Mouse (Mus musculus) brain, embryonic 14.5 days (tissue): Measurements from ENCODE around the gene Bola3.

Experiments used
- CTCF ChIP-seq: fragments of 200-500 bp; IDR thresholded peaks from 2 replicates; pipeline ENCODE4 v1.5.1; 2012; ENCODE audit warnings: inconsistent platforms, mild to moderate bottlenecking, moderate library complexity, borderline replicate concordance; ENCODE audit not compliant: insufficient read depth, insufficient read length; ENCODE audit errors: extremely low read depth
- POLR2A ChIP-seq: fragments of 200-500 bp; IDR thresholded peaks from 2 replicates; pipeline ENCODE4 v1.6.1; 2012; ENCODE audit warnings: mild to moderate bottlenecking, inconsistent platforms, borderline replicate concordance; ENCODE audit not compliant: poor library complexity, insufficient read depth, insufficient read length, severe bottlenecking; ENCODE audit errors: extremely low read depth

- TF ChIP-seq POLR2A (no peak), CTCF (no peak)
These were observed 48.3 kb upstream of the Bola3 start for GRCm38 (mm10) chr6:83300447-83301229.
